Mouse (Mus musculus) embryonic facial prominence, embryonic 10.5 days (tissue): ENCODE results near the gene Megf9. TPM values are rescaled to one million over a fixed set of nuclear protein-coding genes. Genes with fewer than 3 reads are reported as not detected.

ENCODE experiments used
- DNase-seq: peaks from one replicate; pipeline ENCODE4 v3.0.0-alpha.2; 2017; ENCODE audit warnings: low spot score
- H3K27ac ChIP-seq: fragments of 300-500 bp; sonication (generic); replicated peaks from 2 replicates; pipeline ENCODE4 v1.5.1; 2016; ENCODE audit warnings: mild to moderate bottlenecking
- H3K27me3 ChIP-seq: fragments of 300-500 bp; sonication (generic); replicated peaks from 2 replicates; pipeline ENCODE4 v1.6.1; 2016; ENCODE audit warnings: low read depth, mild to moderate bottlenecking; ENCODE audit not compliant: poor library complexity, severe bottlenecking
- H3K36me3 ChIP-seq: fragments of 300-500 bp; sonication (generic); replicated peaks from 2 replicates; pipeline ENCODE4 v1.6.1; 2016; ENCODE audit warnings: mild to moderate bottlenecking, moderate library complexity
- H3K4me1 ChIP-seq: fragments of 300-500 bp; sonication (generic); 2 replicates; pipeline ENCODE4 v1.6.1; 2016
- H3K4me3 ChIP-seq: fragments of 300-500 bp; sonication (generic); 2 replicates; pipeline ENCODE4 v1.5.1; 2016; ENCODE audit warnings: mild to moderate bottlenecking, moderate library complexity
- H3K9me3 ChIP-seq: fragments of 300-500 bp; sonication (generic); 2 replicates; pipeline ENCODE4 v1.6.1; 2016; ENCODE audit warnings: mild to moderate bottlenecking
- WGBS: fragments of 180-500 bp; shearing (Covaris S2); methylation state at CpG from one replicate; pipeline ENCODE4 v1.1.7; 2016; 5-methylcytosine and 5-hydroxymethylcytosine counted together
- polyA plus RNA-seq: library from polyadenylated mRNA; unstranded; fragments of >200 nt; fragmentation: Nextera tagmentation; extraction: Ambion mirVana; gene quantifications from 2 replicates; pipeline ENCODE4 v1.2.1, GENCODE M21; 2016

Megf9 gene
- polyA plus RNA-seq, 1 experiment from 2014 or later = 12.6 TPM

GRCm38 (mm10) chr4:70536661-70537580, 2.1 kb upstream of the Megf9 start:
- peak overlapping the region; percentile 100 for H3K27ac ChIP-seq
- WGBS = 10% methylated on average over 2 of the region's 2 CpGs
- no peaks in the 10 kb centered on the region for H3K36me3 ChIP-seq
- H3K4me3 ChIP-seq = no peak overlapping the region
- no peaks in the 10 kb centered on the region for H3K27me3 ChIP-seq
- H3K4me1 ChIP-seq = peaks cover 44% of the 10 kb centered on the region
- H3K9me3 ChIP-seq = no peaks in the 10 kb centered on the region
- no peak for DNase-seq

DNA sequence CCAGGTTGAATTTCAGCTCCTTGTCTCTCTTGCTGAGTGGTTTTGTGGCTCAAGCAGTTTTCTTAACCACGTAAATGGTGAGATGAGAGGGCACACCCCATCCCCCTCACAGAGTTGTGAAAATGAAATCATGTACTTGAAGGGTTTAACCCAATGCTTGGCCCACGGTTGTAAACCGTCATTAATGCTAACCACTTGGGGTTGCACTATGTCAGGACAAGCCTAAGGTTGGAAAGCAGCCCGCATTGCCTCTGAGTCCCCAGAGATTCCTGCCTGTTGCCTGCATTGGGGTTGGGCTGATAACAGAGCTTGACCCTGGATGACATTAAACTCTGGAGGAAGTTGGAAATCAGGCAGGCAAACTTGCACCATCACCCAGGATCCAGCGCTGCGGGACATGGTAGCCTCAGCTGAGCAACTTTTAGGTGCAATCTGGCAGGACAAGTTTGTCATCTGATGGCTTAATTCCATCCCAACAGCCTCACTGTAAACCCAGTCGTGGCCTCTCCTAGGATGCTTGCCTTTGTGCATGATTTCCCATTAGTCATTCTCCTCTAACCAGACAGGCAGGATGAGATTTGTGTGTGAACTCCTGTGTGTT, 1.0 kb upstream of the Megf9 start:
- no peaks in the 10 kb centered on the region for H3K9me3 ChIP-seq
- H3K27me3 ChIP-seq = no peaks in the 10 kb centered on the region
- DNase-seq = peak; percentile 42
- H3K4me1 ChIP-seq = peaks cover 51% of the 10 kb centered on the region
- peak overlapping the region; percentile 100 for H3K27ac ChIP-seq
- peak overlapping the region; percentile 93 for H3K4me3 ChIP-seq
- 17% methylated on average over 7 of the region's 7 CpGs for WGBS
- H3K36me3 ChIP-seq = no peaks in the 10 kb centered on the region

DNA sequence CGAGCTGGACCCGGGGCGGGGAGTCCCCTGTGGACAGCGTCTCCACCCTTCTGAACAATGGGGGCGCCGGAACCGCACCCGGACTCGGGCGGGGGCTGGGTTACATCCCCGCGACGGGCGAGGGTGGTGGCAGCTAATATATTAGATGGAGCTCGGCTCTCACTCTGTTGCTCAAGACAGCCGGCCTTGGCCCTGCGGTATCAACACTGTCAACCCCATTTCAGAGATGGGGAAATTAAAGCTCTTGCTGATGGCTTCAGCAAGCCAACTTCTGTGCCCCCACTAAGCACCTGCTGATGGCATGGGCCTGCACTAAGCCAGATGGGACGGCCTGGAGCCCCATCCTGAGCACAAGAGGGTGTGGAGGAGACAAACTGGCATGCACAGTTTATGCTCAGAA, 494 bp upstream of the Megf9 start:
- Histone ChIP-seq H3K4me3 (peak overlapping the region; percentile 93), H3K27me3 (no peaks in the 10 kb centered on the region), H3K36me3 (no peaks in the 10 kb centered on the region), H3K4me1 (peaks cover 51% of the 10 kb centered on the region), H3K9me3 (no peaks in the 10 kb centered on the region), H3K27ac (peak overlapping the region; percentile 100)
- no peak for DNase-seq
- under 1% methylated on average over 18 of the region's 18 CpGs for WGBS

DNA sequence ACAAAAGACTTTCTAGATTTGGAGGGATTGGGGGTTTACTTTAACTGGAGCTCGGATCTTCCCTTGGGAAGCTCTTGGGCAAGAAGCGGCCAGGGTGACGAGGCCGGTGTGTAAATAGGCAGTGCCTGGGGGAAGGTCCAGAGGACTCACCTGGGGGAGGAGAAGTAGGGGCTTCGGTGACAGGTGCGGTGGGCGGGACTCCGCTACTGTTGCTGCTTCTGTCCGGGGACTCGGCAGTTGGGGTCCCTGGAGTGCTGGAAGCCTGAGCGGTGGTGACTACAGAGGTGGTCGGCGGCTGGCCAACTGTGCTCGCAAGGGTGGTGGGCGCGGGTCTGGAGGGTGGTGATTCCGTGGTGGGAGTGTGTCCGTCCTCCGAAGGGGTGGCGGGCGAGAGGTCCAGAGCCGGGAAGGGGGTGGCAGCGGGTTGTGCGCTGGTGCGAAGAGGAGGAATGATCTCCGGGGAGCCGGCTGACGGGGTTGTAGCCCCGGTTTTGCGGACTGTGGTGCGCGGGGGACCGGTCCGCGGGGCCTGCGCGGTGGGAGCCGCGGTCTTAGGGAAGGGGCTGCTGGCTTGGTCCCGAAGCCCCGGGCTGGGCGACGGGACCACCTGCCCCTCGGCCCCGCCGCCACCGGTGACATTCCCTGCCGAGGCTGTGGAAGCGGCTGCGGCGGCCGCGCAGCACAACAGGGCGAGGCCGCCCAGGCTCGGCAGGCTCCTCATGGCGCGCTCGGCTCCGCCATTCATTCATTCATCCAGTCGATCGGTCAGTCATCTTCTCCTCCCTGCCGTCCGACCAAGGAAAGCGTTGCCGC, 511 bp downstream of the Megf9 start:
- H3K27ac ChIP-seq = peak overlapping the region; percentile 100
- H3K27me3 ChIP-seq = no peaks in the 10 kb centered on the region
- H3K36me3 ChIP-seq = no peaks in the 10 kb centered on the region
- under 1% methylated on average over 66 of the region's 66 CpGs for WGBS
- peak overlapping the region; percentile 93 for H3K4me3 ChIP-seq
- H3K9me3 ChIP-seq = no peaks in the 10 kb centered on the region
- H3K4me1 ChIP-seq = peaks cover 53% of the 10 kb centered on the region
- peak; percentile 59 for DNase-seq

DNA sequence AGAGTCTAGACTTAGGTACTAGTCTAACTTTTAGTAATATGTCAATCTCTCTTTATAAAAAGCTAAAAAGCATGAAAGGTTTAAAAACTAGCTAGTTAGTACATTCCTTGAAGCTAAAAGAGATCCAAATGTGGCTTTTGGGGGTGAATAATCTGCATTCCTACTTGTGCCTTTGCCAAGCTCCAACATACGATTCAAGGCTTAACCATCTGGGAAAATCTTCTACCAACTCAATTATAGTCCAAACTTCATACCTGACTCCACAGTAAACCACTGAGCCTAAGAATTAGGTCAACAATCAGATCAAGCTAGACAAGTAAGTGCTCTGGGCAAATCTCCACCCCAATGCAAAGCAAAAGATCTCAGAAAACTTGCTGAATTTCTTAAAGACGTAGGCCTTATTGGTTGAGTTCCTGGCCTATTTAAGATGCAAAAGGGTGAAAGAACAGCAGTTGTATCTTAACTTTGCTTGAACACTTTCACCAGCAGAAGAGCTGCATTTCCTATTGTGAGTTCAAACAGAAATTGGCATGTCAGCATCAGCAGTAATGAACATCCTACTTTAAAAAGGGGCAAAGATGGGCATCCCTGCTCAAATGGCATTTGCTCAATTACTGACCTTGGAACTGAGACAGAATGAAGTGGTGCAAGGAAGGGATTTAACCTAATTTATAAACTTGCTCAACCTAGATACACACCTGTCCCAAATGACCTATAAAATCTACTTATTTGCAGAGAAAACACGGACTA, 1.6 kb downstream of the Megf9 start:
- no peaks in the 10 kb centered on the region for H3K27me3 ChIP-seq
- peak overlapping the region; percentile 93 for H3K4me3 ChIP-seq
- WGBS = 66% methylated on average over 3 of the region's 3 CpGs
- peaks cover 57% of the 10 kb centered on the region for H3K4me1 ChIP-seq
- no peaks in the 10 kb centered on the region for H3K9me3 ChIP-seq
- no peaks in the 10 kb centered on the region for H3K36me3 ChIP-seq
- no peak for DNase-seq
- H3K27ac ChIP-seq = 0 out of 2 replicates have a peak overlapping the region, but pooled peaks have one; percentile 100

GRCm38 (mm10) chr4:70531021-70531420, 3.8 kb downstream of the Megf9 start:
- Histone ChIP-seq H3K9me3 (no peaks in the 10 kb centered on the region), H3K4me1 (peaks cover 45% of the 10 kb centered on the region), H3K27ac (no peak overlapping the region), H3K27me3 (no peaks in the 10 kb centered on the region), H3K4me3 (peak overlapping the region; percentile 13; the same call in 1 of the 2 replicates), H3K36me3 (no peaks in the 10 kb centered on the region)
- DNase-seq = no peak
- 86% methylated on average over 1 of the region's 1 CpGs for WGBS

- no peak for DNase-seq
- 86% methylated on average over 3 of the region's 3 CpGs for WGBS
- H3K36me3 ChIP-seq = no peaks in the 10 kb centered on the region
- no peak overlapping the region for H3K27ac ChIP-seq
- no peak overlapping the region for H3K4me3 ChIP-seq
- H3K27me3 ChIP-seq = no peaks in the 10 kb centered on the region
- no peaks in the 10 kb centered on the region for H3K9me3 ChIP-seq
- peaks cover 31% of the 10 kb centered on the region for H3K4me1 ChIP-seq
Measured at GRCm38 (mm10) chr4:70528622-70529021, 6.2 kb downstream of the Megf9 start.

- no peak overlapping the region for H3K4me3 ChIP-seq
- H3K9me3 ChIP-seq = no peaks in the 10 kb centered on the region
- H3K36me3 ChIP-seq = no peaks in the 10 kb centered on the region
- WGBS = 78% methylated on average over 2 of the region's 2 CpGs
- no peak overlapping the region for H3K27ac ChIP-seq
- no peak for DNase-seq
- no peaks in the 10 kb centered on the region for H3K27me3 ChIP-seq
- no peaks in the 10 kb centered on the region for H3K4me1 ChIP-seq
Measured at GRCm38 (mm10) chr4:70523346-70523745, 11.4 kb downstream of the Megf9 start.

DNA sequence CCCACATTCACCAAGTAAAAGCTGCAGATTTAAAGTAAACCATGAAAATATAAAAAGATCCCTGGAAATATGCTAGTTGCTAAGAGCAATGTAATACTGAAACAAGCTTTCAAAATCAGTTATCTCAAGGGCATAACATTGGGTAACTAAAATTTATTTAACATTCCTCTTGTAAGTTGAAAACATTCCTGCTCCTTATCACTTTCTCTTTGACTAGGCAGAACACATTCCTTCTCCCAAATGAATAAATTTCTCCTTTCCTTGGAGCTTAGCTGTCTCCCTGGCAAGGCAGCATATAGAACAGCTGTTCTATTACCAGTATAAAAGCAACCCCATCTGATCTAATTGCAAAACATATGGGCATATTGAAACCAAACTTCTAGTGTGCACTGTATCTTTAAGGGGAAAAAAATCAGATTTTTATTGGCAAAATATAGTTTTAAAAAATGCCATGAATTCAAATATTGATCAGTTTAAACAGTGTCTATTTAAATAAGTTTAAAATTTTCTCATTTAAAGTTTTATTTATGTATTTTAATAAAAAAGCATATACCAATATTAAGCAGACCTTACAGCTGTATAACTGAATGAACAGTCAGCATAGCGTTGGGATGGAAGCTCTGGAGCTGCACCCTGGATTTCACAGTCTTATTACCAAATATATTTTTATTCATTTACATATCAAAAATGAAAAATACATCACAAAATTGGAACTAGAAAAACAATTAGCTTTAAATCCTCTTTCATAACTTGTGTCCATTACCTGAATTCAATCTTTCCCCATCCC, 13.1 kb downstream of the Megf9 start:
- Histone ChIP-seq H3K4me1 (no peaks in the 10 kb centered on the region), H3K27ac (no peak overlapping the region), H3K27me3 (no peaks in the 10 kb centered on the region), H3K4me3 (no peak overlapping the region), H3K9me3 (no peaks in the 10 kb centered on the region), H3K36me3 (no peaks in the 10 kb centered on the region)
- DNase-seq = no peak
- WGBS = 94% methylated on average over 1 of the region's 1 CpGs

DNA sequence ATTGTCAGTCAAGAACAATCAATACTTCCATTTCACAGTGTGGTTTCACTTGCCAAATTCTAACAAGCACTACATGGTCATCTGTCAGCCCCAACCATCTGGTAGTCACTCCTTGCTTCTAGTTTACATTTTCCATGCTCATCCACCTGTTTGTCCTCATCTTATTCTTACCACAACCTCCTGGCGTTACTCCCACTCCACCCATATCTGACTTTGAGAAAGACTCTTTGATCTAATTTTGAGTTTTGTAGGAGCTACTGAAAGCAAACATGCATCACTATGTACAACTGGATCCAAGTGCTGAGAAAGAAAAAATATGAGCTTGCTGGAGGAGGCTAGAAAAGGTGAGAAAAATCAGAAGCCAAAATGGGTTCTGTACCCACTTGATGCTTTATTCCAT, 17.1 kb downstream of the Megf9 start:
- 75% methylated on average over 1 of the region's 1 CpGs for WGBS

GRCm38 (mm10) chr4:70516289-70516688, 18.5 kb downstream of the Megf9 start:
- Histone ChIP-seq H3K27ac (no peak overlapping the region), H3K4me1 (no peaks in the 10 kb centered on the region), H3K9me3 (no peaks in the 10 kb centered on the region), H3K27me3 (no peaks in the 10 kb centered on the region), H3K4me3 (no peak overlapping the region), H3K36me3 (no peaks in the 10 kb centered on the region)
- 90% methylated on average over 6 of the region's 6 CpGs for WGBS
- no peak for DNase-seq

More for the DNA sequence above, 17.1 kb downstream of the Megf9 start:
- DNase-seq = no peak
- H3K9me3 ChIP-seq = no peaks in the 10 kb centered on the region
- no peak overlapping the region for H3K4me3 ChIP-seq
- H3K4me1 ChIP-seq = no peaks in the 10 kb centered on the region
- H3K27ac ChIP-seq = no peak overlapping the region
- no peaks in the 10 kb centered on the region for H3K27me3 ChIP-seq
- no peaks in the 10 kb centered on the region for H3K36me3 ChIP-seq
